Mouse (Mus musculus) Patski (cell line): ENCODE measurements around the gene Arl8b. TPM values are rescaled to one million over a fixed set of nuclear protein-coding genes. Genes with fewer than 3 reads are reported as not detected.
"Not testable (repeated sequence)": the region's sequence is repeated elsewhere in the genome, so short reads cannot be mapped to it uniquely, and the experiment has no call there.

Experiments used
- ATAC-seq: fragments of 100-300 bp; one replicate; pipeline ENCODE4 v1.8.0; 2021
- CTCF ChIA-PET: fragments of 350-600 bp; sonication (Branson Sonifier 250); formaldehyde crosslinking; loops from one replicate; lab custom pipeline; 2022; ENCODE audit warnings: inconsistent platforms; lab: Charles Lee
- POLR2A ChIA-PET: fragments of 350-600 bp; sonication (Branson Sonifier 250); formaldehyde crosslinking; loops from one replicate; lab custom pipeline; 2022; ENCODE audit warnings: antibody characterized with exemption, inconsistent platforms; lab: Charles Lee
- DNase-seq: peaks from one replicate; pipeline ENCODE4 v3.0.0-alpha.2; 2011; ENCODE audit warnings: low read depth, low spot score
- H3K27me3 ChIP-seq: fragments of 371-371 bp; one replicate; pipeline ENCODE4 v1.5.1; 2021
- CTCF ChIP-seq: fragments of 100-300 bp; IDR thresholded peaks from one replicate; pipeline ENCODE4 v1.5.1; 2021
- in situ Hi-C: fragments of 300-500 bp; cut with MboI; formaldehyde crosslinking; loops from 3 replicates; pipeline ENCODE4 v1.11.1; 2018; ENCODE audit warnings: low pct_unique_long_range_greater_than_20kb, mixed read lengths
- polyA plus RNA-seq: library from polyadenylated mRNA; unstranded; gene quantifications from one replicate; pipeline ENCODE4 v1.2.3, GENCODE M21; 2021

Gene Arl8b
- polyA plus RNA-seq, 1 experiment from 2014 or later = 89.6 TPM

GRCm38 (mm10) chr6:108852088-108852670, 69.3 kb downstream of the Arl8b start:
- no peaks in the 10 kb centered on the region for H3K27me3 ChIP-seq
- in situ Hi-C loops = no loop called here
- ChIA-PET CTCF (interaction anchor here (0.8 to 1.2 kb wide), 4 partner anchors 10 to 30 kb away, joined by 3 to 4 read pairs (median 3); no protein-coding TSS in a partner anchor), POLR2A (no interaction called here)
- no peak for ATAC-seq
- no peak for DNase-seq
- no peak for TF ChIP-seq CTCF

- ATAC-seq (no peak), DNase-seq (no peak)
- ChIA-PET POLR2A (no interaction called here), CTCF (interaction anchor here (0.8 to 1.2 kb wide), 4 partner anchors 9 to 29 kb away, joined by 3 to 4 read pairs (median 3); no protein-coding TSS in a partner anchor)
- TF ChIP-seq CTCF = no peak
- H3K27me3 ChIP-seq = no peaks in the 10 kb centered on the region
- in situ Hi-C loops = no loop called here
These were observed 70.1 kb downstream of the Arl8b start for GRCm38 (mm10) chr6:108852986-108853385.

- ATAC-seq = no peak
These were observed 75.7 kb downstream of the Arl8b start for GRCm38 (mm10) chr6:108858583-108858982.

GRCm38 (mm10) chr6:108861226-108861625, 78.3 kb downstream of the Arl8b start:
- ATAC-seq = no peak
- no peak for TF ChIP-seq CTCF
- in situ Hi-C loops = no loop called here
- ChIA-PET CTCF (interaction anchor here (1.3 kb wide), 1 partner anchor 28 kb away, joined by 4 read pairs; no protein-coding TSS in a partner anchor), POLR2A (no interaction called here)
- no peaks in the 10 kb centered on the region for H3K27me3 ChIP-seq
- DNase-seq = no peak

More at GRCm38 (mm10) chr6:108858583-108858982, 75.7 kb downstream of the Arl8b start:
- no peak for TF ChIP-seq CTCF
- ChIA-PET POLR2A (no interaction called here), CTCF (no interaction called here)
- DNase-seq = no peak
- in situ Hi-C loops = no loop called here
- no peaks in the 10 kb centered on the region for H3K27me3 ChIP-seq

- ATAC-seq (no peak), DNase-seq (no peak)
- CTCF ChIA-PET = interaction anchor here (1.3 kb wide), 1 partner anchor 10 kb away, joined by 3 read pairs; no protein-coding TSS in a partner anchor
- no peaks in the 10 kb centered on the region for H3K27me3 ChIP-seq
- in situ Hi-C loops = no loop called here
- POLR2A ChIA-PET = no interaction called here
- no peak for TF ChIP-seq CTCF
These were observed 79.6 kb downstream of the Arl8b start for GRCm38 (mm10) chr6:108862548-108862947.

GRCm38 (mm10) chr6:108866317-108866716, 83.4 kb downstream of the Arl8b start:
- in situ Hi-C loops = no loop called here
- DNase-seq (no peak), ATAC-seq (no peak)
- POLR2A ChIA-PET = no interaction called here
- no peaks in the 10 kb centered on the region for H3K27me3 ChIP-seq
- CTCF ChIA-PET = no interaction called here
- no peak for TF ChIP-seq CTCF

GRCm38 (mm10) chr6:108869031-108869430, 86.1 kb downstream of the Arl8b start:
- CTCF ChIA-PET, in situ Hi-C loops, ATAC-seq, DNase-seq, POLR2A ChIA-PET, H3K27me3 ChIP-seq: not testable (repeated sequence)

GRCm38 (mm10) chr6:108870421-108870820, 87.5 kb downstream of the Arl8b start:
- in situ Hi-C loops = no loop called here
- DNase-seq = no peak

GRCm38 (mm10) chr6:108871251-108871650, 88.4 kb downstream of the Arl8b start:
- ATAC-seq = no peak
- H3K27me3 ChIP-seq = no peaks in the 10 kb centered on the region
- no peak for TF ChIP-seq CTCF
- CTCF ChIA-PET = no interaction called here
- in situ Hi-C loops = no loop called here
- POLR2A ChIA-PET = interaction anchor here (0.5 kb wide), 1 partner anchor 27 kb away, joined by 3 read pairs; no protein-coding TSS in a partner anchor
- no peak for DNase-seq

More at GRCm38 (mm10) chr6:108870421-108870820, 87.5 kb downstream of the Arl8b start:
- no peak for ATAC-seq
- POLR2A ChIA-PET = interaction anchor here (0.5 kb wide), 1 partner anchor 26 kb away, joined by 3 read pairs; no protein-coding TSS in a partner anchor
- TF ChIP-seq CTCF = no peak
- H3K27me3 ChIP-seq = no peaks in the 10 kb centered on the region
- CTCF ChIA-PET = no interaction called here

Other genes with a start within 250 kb of the Arl8b start
- gene Bhlhe40, start 122.5 kb upstream of the Arl8b start, polyA plus RNA-seq = 132 TPM
- gene Edem1, start 45.5 kb downstream of the Arl8b start, polyA plus RNA-seq = 32.6 TPM